Mouse (Mus musculus) liver, embryonic 15.5 days (tissue): ENCODE measurements around the gene Mgam. TPM values are rescaled to one million over a fixed set of nuclear protein-coding genes. Genes with fewer than 3 reads are reported as not detected.
"Not testable (repeated sequence)": the region's sequence is repeated elsewhere in the genome, so short reads cannot be mapped to it uniquely, and the experiment has no call there.

Experiments
- ATAC-seq: fragments of 200-750 bp; cut with Nextera tagmentation; 2 replicates; pipeline ENCODE4 v1.8.0; 2017; ENCODE audit warnings: moderate number of reproducible peaks, mild to moderate bottlenecking, moderate library complexity; ENCODE audit not compliant: insufficient read depth
- H3K27ac ChIP-seq: fragments of 300-500 bp; sonication (generic); replicated peaks from 2 replicates; pipeline ENCODE4 v1.5.1; 2015; ENCODE audit warnings: mild to moderate bottlenecking, inconsistent platforms
- H3K27me3 ChIP-seq: fragments of 300-500 bp; sonication (generic); 2 replicates; pipeline ENCODE4 v1.6.1; 2015; ENCODE audit warnings: mild to moderate bottlenecking, inconsistent platforms
- H3K36me3 ChIP-seq: fragments of 300-500 bp; sonication (generic); replicated peaks from 2 replicates; pipeline ENCODE4 v1.6.1; 2015; ENCODE audit warnings: moderate library complexity, mild to moderate bottlenecking, inconsistent platforms
- H3K4me1 ChIP-seq: fragments of 300-500 bp; sonication (generic); replicated peaks from 2 replicates; pipeline ENCODE4 v1.6.1; 2015; ENCODE audit warnings: inconsistent platforms
- H3K4me2 ChIP-seq: fragments of 300-500 bp; sonication (generic); 2 replicates; pipeline ENCODE4 v1.6.1; 2015; ENCODE audit warnings: moderate library complexity, mild to moderate bottlenecking, inconsistent platforms
- H3K4me3 ChIP-seq: fragments of 300-500 bp; sonication (generic); replicated peaks from 2 replicates; pipeline ENCODE4 v1.5.1; 2015; ENCODE audit warnings: mild to moderate bottlenecking, inconsistent platforms
- H3K9ac ChIP-seq: fragments of 300-500 bp; sonication (generic); 2 replicates; pipeline ENCODE4 v1.6.1; 2015; ENCODE audit warnings: moderate library complexity, mild to moderate bottlenecking, inconsistent platforms
- H3K9me3 ChIP-seq: fragments of 300-500 bp; sonication (generic); replicated peaks from 2 replicates; pipeline ENCODE4 v1.6.1; 2016; ENCODE audit warnings: inconsistent platforms
- WGBS: fragments of 180-500 bp; shearing (Covaris S2); methylation state at CpG from one replicate; pipeline ENCODE4 v1.1.7; 2015; ENCODE audit warnings: mixed read lengths; ENCODE audit not compliant: insufficient replicate concordance; 5-methylcytosine and 5-hydroxymethylcytosine counted together
- polyA plus RNA-seq: library from polyadenylated mRNA; unstranded; fragments of >200 nt; fragmentation: Nextera tagmentation; extraction: Ambion mirVana; gene quantifications from 2 replicates; pipeline ENCODE4 v1.2.1, GENCODE M21; 2015

Mgam gene
- polyA plus RNA-seq, 1 experiment from 2014 or later: 1.7 TPM

- WGBS: 64% methylated on average over 1 of the region's 1 CpGs
- H3K4me1 ChIP-seq: no peaks in the 10 kb centered on the region
- no peaks in the 10 kb centered on the region for H3K36me3 ChIP-seq
- no peak overlapping the region for H3K4me2 ChIP-seq
- ATAC-seq: peak; percentile 54
- no peak overlapping the region for H3K9ac ChIP-seq
- no peaks in the 10 kb centered on the region for H3K27me3 ChIP-seq
- H3K4me3 ChIP-seq: no peak overlapping the region
- no peaks in the 10 kb centered on the region for H3K9me3 ChIP-seq
- no peak overlapping the region for H3K27ac ChIP-seq
These were observed 6.0 kb downstream of the Mgam start for GRCm38 (mm10) chr6:40634640-40635071.

DNA sequence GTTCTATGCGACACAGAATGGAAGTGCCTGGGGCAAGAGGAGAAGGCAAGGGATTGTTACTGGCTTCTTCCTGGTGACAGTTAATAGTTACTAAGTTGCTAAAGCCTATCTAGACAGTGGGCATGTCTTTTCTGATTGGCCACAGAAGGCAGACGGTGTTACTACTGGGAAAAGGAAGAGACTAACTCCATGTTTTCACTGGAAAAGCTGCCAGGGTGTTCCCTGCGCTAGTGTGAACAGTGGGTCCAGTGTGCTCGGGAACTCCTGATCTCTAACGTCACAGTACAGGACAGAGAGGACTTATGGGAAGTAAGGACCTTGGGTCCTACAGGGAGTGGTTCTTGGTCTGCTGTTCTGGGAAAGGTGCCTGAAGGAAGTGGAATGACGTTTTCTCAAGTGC, 6.9 kb downstream of the Mgam start:
- no peak for ATAC-seq
- no peaks in the 10 kb centered on the region for H3K27me3 ChIP-seq
- no peak overlapping the region for H3K27ac ChIP-seq
- no peak overlapping the region for H3K9ac ChIP-seq
- no peak overlapping the region for H3K4me3 ChIP-seq
- H3K36me3 ChIP-seq: no peaks in the 10 kb centered on the region
- no peaks in the 10 kb centered on the region for H3K4me1 ChIP-seq
- WGBS: 65% methylated on average over 6 of the region's 6 CpGs
- H3K9me3 ChIP-seq: no peaks in the 10 kb centered on the region
- no peak overlapping the region for H3K4me2 ChIP-seq

DNA sequence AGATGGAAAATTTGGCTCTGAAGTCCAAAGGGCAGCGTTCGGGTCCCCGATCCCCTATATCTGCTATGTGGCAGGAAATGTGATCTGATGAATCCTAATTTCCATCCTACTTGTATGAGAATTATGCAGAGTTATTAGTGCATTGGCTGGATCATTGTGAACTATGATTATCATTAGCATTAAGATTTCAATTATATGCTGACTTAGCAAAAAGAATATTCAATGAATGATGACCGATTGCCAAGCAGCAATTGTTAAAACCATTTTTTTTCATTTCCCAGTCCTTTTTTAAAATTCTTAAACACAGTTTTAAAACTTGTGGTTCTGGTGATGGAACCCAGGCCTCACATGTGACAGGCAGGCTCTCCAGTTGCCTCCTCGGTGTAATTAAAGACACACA, 9.1 kb downstream of the Mgam start:
- H3K4me2 ChIP-seq: no peak overlapping the region
- ATAC-seq: no peak
- no peaks in the 10 kb centered on the region for H3K4me1 ChIP-seq
- H3K4me3 ChIP-seq: no peak overlapping the region
- WGBS: 78% methylated on average over 5 of the region's 5 CpGs
- H3K9ac ChIP-seq: no peak overlapping the region
- no peaks in the 10 kb centered on the region for H3K9me3 ChIP-seq
- no peak overlapping the region for H3K27ac ChIP-seq
- no peaks in the 10 kb centered on the region for H3K27me3 ChIP-seq
- no peaks in the 10 kb centered on the region for H3K36me3 ChIP-seq

GRCm38 (mm10) chr6:40640710-40641538, 12.3 kb downstream of the Mgam start:
- Histone ChIP-seq H3K36me3 (no peaks in the 10 kb centered on the region), H3K9ac (no peak overlapping the region), H3K27ac (no peak overlapping the region), H3K4me2 (no peak overlapping the region), H3K9me3 (no peaks in the 10 kb centered on the region), H3K4me3 (no peak overlapping the region), H3K27me3 (no peaks in the 10 kb centered on the region), H3K4me1 (no peaks in the 10 kb centered on the region)
- WGBS: 44% methylated on average over 8 of the region's 8 CpGs
- no peak for ATAC-seq

DNA sequence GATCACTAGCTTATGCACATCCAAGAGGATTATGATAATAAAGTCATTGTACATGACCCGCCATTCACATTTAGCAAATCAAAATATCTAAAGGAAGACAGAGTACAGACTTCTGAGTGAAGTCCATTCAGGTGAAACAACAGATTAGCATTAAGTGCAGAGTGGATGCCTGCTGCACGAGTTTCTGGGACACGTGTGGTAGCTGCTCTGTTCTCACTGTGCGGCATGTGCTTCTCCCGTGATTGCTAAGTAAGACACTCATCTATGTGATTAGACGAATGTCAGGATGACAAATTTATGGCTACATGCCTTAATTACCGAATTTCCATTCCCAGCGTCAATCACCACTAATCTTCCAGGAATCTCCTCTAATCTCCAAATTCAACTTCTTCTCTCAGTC, 17.1 kb downstream of the Mgam start:
- Histone ChIP-seq H3K27me3 (no peaks in the 10 kb centered on the region), H3K36me3 (no peaks in the 10 kb centered on the region), H3K9me3 (no peaks in the 10 kb centered on the region), H3K9ac (no peak overlapping the region), H3K4me3 (no peak overlapping the region), H3K27ac (no peak overlapping the region), H3K4me2 (no peak overlapping the region), H3K4me1 (no peaks in the 10 kb centered on the region)
- no peak for ATAC-seq
- WGBS: 67% methylated on average over 8 of the region's 8 CpGs

GRCm38 (mm10) chr6:40650953-40651352, 22.3 kb downstream of the Mgam start:
- H3K4me1 ChIP-seq: no peaks in the 10 kb centered on the region
- ATAC-seq: no peak
- H3K27me3 ChIP-seq: no peaks in the 10 kb centered on the region
- no peaks in the 10 kb centered on the region for H3K9me3 ChIP-seq
- H3K27ac ChIP-seq: no peak overlapping the region
- no peak overlapping the region for H3K4me3 ChIP-seq
- no peak overlapping the region for H3K9ac ChIP-seq
- no peak overlapping the region for H3K4me2 ChIP-seq
- 60% methylated on average over 1 of the region's 1 CpGs for WGBS
- no peaks in the 10 kb centered on the region for H3K36me3 ChIP-seq

GRCm38 (mm10) chr6:40660930-40661329, 32.3 kb downstream of the Mgam start:
- H3K9ac ChIP-seq: no peak overlapping the region
- H3K4me1 ChIP-seq: no peaks in the 10 kb centered on the region
- ATAC-seq: no peak
- no peaks in the 10 kb centered on the region for H3K27me3 ChIP-seq
- H3K4me2 ChIP-seq: no peak overlapping the region
- H3K9me3 ChIP-seq: no peaks in the 10 kb centered on the region
- WGBS: 66% methylated on average over 2 of the region's 2 CpGs
- no peak overlapping the region for H3K4me3 ChIP-seq
- H3K27ac ChIP-seq: no peak overlapping the region
- no peaks in the 10 kb centered on the region for H3K36me3 ChIP-seq

GRCm38 (mm10) chr6:40689180-40689579, 60.5 kb downstream of the Mgam start:
- Histone ChIP-seq H3K27ac (no peak overlapping the region), H3K27me3 (no peaks in the 10 kb centered on the region), H3K9ac (no peak overlapping the region), H3K9me3 (no peaks in the 10 kb centered on the region), H3K4me1 (no peaks in the 10 kb centered on the region), H3K4me3 (no peak overlapping the region), H3K36me3 (no peaks in the 10 kb centered on the region), H3K4me2 (no peak overlapping the region)
- 3% methylated on average over 5 of the region's 5 CpGs for WGBS
- ATAC-seq: no peak

DNA sequence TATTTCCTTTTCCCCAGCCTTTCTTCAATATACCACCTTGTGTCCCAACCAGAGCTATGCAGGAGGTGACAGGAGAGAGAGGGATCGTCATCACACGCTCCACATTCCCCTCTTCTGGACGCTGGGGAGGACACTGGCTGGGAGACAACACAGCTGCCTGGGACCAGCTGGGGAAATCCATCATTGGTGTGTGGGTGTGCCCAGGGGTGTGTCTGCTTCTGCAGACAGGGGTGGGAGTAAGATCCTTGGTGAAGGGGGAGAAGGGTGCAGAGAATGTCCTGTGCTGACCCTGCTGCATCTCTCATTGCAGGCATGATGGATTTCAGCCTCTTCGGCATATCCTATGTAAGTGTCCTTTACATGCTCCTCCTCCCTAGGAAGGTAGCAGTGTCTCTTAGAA, 63.4 kb downstream of the Mgam start:
- not testable (repeated sequence) for H3K27me3 ChIP-seq, H3K9ac ChIP-seq, H3K36me3 ChIP-seq, H3K4me2 ChIP-seq, H3K4me3 ChIP-seq, H3K9me3 ChIP-seq, H3K27ac ChIP-seq, ATAC-seq, H3K4me1 ChIP-seq
- 52% methylated on average over 4 of the region's 4 CpGs for WGBS

DNA sequence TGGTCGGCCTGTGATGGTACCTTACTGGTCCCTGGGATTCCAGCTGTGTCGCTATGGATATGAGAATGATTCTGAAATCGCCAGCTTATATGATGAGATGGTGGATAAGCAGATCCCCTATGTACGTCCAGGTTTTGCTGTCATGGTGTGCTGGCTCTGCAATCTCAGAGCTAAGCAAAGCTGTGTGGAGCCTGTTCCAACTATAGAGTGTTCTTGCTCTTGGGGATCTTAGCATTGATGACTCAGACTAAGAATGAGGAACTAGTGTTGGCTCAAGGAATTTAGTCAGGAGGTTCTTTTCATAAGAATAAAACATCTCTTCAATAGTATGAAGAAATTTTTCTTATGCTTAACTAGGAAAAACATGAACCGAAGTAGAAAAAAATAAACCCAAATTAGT, 84.9 kb downstream of the Mgam start:
- not testable (repeated sequence) for H3K36me3 ChIP-seq, H3K9ac ChIP-seq, H3K27me3 ChIP-seq, H3K9me3 ChIP-seq, H3K4me1 ChIP-seq, H3K27ac ChIP-seq, H3K4me2 ChIP-seq, ATAC-seq, H3K4me3 ChIP-seq
- 51% methylated on average over 5 of the region's 5 CpGs for WGBS

- no peak for ATAC-seq
- no peaks in the 10 kb centered on the region for H3K4me1 ChIP-seq
- no peak overlapping the region for H3K9ac ChIP-seq
- H3K4me2 ChIP-seq: no peak overlapping the region
- H3K9me3 ChIP-seq: no peaks in the 10 kb centered on the region
- no peaks in the 10 kb centered on the region for H3K36me3 ChIP-seq
- no peak overlapping the region for H3K4me3 ChIP-seq
- WGBS: 68% methylated on average over 1 of the region's 1 CpGs
- H3K27me3 ChIP-seq: no peaks in the 10 kb centered on the region
- H3K27ac ChIP-seq: no peak overlapping the region
These were observed 87.1 kb downstream of the Mgam start for GRCm38 (mm10) chr6:40715705-40716104.

- H3K9ac ChIP-seq, H3K4me2 ChIP-seq, ATAC-seq, H3K27me3 ChIP-seq, H3K4me3 ChIP-seq, H3K27ac ChIP-seq, H3K36me3 ChIP-seq, H3K4me1 ChIP-seq, H3K9me3 ChIP-seq: not testable (repeated sequence)
- 68% methylated on average over 4 of the region's 4 CpGs for WGBS
These were observed 99.9 kb downstream of the Mgam start for GRCm38 (mm10) chr6:40728506-40728905.
